Mouse (Mus musculus) C3H10T1/2 (cell line): ENCODE measurements around the gene Mrpl49. TPM values are rescaled to one million over a fixed set of nuclear protein-coding genes. Genes with fewer than 3 reads are reported as not detected.

Experiments
- polyA plus RNA-seq, 2 experiments: library from polyadenylated mRNA; unstranded; fragments of >200 nt; fragmentation: generic; extraction: Trizol; gene quantifications; one replicate each; pipeline ENCODE4 v1.2.1; 2012; ENCODE audit warnings: missing spikeins in 2 of 2

The Mrpl49 gene
- 10 to 100 TPM; 53.0 to 53.6 TPM for polyA plus RNA-seq

DNA sequence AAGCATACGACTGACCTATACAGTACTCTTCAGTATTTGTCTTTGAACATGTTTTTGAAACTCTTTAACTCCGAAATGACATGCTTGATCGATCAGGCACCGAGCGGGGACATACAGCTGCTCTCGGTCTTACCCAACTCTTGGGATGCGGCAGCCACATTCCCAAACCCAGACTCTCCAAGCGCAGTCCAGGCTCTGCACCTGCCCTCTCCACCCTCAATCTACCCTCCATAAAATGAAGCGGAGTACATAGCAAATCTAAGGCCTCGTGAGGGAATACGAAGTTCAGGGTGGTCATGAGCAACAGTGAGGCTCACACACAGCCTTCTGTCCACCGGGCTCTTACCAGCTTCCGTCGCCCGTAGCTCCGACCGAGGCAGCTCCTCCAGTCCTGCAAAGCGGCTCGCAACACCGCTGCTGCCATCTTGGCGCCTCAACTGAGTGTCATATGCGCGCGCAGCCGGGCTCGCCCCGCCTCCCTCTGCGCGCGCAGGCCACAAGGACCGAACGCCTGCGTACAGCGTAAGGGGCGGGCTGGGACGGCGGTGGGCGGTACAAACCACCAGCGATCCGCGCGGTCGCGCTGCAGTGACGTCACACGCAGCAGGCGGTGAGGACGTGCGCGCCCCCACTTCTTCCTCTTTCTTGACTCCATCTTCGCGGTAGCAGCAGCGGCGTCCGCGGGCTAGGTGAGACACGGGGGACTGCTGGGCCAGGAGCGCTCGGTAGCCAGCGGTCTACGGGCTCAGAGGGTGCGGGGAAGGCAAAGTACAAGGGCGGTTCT lies at the start of gene Mrpl49, which contains the start of gene Fau:
Gene Mrpl49 (minus strand): TSS at position 473 of the 784 bp plus-strand sequence.
Gene Fau (plus strand): TSS at position 532 of the 784 bp plus-strand sequence.

DNA sequence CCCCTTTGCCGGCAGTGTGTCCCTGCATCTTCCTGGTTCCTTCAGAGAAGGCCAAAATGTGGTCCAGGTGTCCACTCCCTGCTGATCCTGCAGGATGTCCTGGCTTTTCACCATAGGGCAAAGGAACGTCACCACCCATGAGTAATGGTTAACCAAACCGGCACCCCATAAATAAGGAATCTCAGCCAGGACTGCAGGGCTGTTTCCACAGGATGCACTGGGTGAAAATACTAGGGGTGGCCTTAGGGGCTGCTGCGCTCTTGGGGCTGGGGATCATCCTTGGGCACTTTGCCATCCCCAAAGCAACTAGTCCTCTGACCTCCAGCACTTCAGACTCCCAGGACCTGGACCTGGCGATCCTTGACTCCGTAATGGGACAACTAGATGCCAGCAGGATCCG lies 48.0 kb upstream of the Mrpl49 start, which contains the start of gene Naaladl1:
Gene Naaladl1 (plus strand): TSS at position 197 of the 400 bp plus-strand sequence.

DNA sequence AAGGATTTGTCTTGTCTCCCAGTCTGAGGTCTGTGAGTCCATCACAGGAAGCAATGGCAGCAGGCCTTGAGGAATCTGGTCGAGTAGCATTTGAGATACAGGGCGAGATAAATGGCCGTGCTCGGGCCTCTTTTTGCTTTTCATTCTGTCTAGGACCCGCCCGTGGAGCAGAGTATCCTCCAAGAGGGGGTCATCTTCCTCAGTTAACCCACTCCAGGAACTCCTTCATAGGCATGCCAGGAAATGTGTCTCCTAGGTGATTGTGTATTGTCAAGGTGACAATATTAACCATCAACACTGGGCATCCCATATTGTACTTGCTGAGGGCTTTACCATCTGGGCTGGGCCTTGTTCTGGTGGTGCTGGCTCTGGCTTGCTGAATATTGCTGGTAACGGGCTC lies 36.5 kb upstream of the Mrpl49 start, which contains the start of gene AC131692.1:
Gene AC131692.1 (plus strand): TSS at position 301 of the 400 bp plus-strand sequence.

DNA sequence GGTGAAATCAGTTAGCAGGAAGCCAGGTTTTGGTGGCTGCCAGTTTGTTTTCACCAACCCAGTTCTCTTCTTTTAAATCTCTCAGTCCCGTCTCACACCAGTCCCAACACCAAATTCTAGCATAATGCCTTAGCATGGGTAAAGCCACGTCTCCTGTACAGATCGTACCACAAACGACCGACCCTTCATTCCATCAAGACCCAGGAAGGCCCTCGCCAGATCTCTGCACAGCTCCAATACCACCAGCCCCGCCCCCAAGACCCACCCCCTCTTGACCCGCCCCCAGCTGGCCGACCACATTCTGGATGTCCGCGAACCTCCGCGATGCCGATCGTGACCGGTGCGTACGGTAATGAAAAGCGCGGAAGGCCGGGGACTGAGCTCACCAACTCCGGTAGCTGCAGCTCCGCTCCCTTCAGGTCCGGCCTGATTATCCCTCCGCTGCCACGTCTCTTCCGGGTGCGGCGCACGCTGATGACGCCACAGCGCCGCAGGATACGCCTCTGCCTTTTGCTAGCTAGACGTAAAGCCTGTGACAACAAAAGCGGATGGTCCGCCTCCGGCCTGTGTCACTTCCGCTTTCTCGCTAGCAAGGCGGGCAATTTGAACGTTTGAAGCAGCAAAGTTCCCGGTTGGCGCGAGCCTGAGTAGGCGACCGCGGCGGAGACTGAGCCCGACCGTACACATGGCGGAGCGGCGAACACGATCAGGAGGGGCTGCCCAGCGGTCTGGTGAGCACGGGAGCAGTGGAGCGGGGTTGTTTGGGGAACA lies 27.1 kb upstream of the Mrpl49 start, which contains the start of the genes Zfpl1 and Cdca5:
Gene Zfpl1 (minus strand): TSS at position 479 of the 771 bp plus-strand sequence.
Gene Cdca5 (plus strand): TSS at position 506 of the 771 bp plus-strand sequence.

DNA sequence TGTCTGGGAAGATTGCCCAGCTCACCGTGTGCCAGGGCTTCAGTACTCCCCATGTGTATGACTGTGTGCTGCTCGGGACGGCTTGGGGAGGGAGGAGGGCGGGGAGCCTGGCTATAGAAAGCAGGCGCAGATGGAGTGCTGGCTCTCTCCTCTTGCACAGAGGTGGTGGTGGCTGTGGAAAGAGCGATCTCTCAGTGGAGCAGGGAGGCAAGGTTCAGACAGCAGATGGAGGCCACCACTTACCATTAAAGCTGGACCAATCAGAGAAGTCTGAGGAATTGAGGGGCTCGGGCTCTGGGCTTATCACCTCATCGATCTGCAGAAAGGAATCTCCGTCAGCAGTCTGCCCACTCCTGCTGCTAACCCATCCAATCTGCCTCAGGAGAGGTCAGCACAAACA lies 24.6 kb upstream of the Mrpl49 start, which contains the start of gene Gm28374:
Gene Gm28374 (minus strand): TSS at position 101 of the 400 bp plus-strand sequence.

DNA sequence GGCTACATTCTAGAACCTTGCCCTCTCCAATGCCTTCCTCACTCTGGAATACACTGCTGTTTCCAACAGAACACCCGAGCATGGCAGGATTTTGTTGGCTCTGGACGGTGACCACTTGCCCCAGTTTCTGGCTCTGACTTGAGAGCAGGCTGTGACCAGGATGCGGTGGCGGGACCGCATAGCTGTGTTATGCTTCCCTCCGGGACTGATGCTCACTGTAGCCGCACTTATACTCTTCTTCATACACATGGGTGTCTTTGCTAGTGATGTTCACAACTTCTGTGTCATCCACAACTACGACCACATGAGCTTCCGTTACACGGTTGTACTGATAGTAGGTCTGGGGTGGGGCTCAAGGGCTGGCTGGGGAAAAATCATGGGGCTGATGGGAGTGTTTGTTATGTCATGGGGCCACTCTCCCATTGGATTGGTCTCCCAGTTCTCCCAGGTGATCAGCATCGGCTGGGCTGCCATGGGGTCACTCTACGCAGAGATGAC lies 22.4 kb upstream of the Mrpl49 start, which contains the start of gene Tmem262:
Gene Tmem262 (plus strand): TSS at position 51 of the 498 bp plus-strand sequence.

DNA sequence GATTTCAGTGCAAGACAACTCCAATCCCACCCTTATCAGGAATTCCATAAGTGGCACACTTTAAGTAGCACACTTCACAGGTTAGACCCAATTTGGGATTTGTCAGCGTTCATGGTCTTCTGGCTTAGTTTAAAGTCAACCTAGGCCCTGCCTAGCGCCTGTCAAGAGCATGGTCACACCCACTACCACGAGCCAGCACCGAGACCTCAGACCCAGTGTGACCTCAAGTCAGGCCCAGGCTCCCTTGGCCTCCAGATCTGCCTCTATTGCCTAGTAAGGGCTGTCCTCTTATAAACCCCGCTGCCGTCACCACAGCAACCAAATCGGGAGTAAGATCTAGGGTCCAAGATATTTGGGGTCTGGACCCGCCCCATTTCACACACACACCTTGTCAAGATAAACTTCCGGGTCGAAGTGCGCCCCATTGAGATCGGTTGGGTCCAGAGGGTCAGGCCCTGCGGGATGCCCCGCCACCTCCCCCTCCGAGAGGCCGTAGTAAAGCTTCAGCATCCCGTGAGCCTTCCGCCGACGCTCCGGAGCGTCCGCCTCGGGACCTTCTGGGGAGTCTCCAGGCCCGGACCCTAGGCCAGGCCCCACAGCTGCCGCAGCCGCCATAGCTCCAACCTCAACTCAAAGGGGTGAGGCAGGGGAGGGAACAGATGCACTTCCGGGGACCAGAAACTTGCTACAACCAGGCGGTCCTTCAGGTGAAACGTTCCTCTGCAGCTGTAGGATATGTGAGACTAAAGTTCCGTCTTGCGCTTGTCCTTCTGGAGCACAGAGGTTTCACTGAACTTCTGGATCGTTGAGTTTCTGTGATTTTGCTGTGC lies 19.2 kb upstream of the Mrpl49 start, which contains the start of gene Vps51:
Gene Vps51 (minus strand): TSS at position 668 of the 830 bp plus-strand sequence.

DNA sequence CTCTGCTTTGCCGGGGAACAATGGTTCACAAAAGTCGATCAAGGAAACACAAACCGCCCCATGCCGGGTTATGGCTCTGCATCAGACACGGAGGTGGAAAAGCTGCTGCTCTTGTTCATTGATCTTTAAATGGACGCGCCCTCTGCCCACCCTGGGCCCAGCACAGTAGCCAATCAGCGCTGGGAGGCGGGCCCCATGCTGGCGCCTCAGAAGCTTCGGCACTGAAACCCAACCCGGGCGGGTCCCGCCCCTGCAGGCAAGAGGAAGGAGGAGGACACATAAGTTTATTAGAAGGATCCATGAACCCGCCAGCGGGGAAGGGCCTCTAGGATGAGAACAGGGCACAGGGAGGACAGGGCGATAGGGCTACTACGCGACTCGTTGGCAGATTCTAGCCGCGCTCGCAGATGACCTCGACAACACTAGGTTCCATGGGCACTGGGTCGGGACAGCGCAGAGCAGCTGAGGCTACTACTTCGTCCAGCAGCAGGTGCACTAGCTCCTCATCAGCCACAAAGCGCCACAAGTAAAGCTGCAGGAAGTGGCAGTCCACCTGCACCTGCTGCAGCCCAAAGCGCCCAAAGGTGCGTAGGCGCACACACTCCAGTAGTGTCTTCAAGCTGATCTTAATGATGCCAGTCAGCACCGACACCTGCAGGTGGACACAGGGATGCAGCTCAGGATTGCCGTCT lies 10.3 kb upstream of the Mrpl49 start, which contains the start of gene Tm7sf2:
Gene Tm7sf2 (minus strand): TSS at position 650 of the 692 bp plus-strand sequence.

DNA sequence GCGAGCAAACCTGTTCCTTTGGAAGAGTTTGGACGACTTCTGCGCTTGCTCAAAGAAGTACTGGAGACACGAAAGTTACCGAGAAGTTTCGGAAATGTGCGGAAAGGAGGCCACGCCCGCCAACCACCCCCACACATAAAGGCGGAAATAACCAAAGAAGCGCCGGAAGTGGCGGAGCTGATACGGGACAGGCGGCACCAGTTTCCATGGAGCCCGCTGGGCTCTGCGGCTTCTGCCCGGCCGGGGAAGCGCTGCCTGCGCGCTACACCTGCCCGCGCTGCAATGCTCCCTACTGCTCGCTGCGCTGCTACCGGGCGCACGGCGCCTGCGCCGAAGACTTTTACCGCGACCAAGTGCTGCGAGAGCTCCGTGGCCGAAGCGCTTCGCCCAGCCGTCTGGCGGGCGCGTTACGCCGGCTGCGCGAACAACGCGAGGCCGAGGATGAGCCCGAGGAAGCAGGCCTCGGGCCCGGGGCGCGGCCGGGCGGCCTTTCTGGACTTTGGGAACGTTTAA lies 3.5 kb upstream of the Mrpl49 start, which contains the start of gene Znhit2:
Gene Znhit2 (plus strand): TSS at position 172 of the 513 bp plus-strand sequence.

DNA sequence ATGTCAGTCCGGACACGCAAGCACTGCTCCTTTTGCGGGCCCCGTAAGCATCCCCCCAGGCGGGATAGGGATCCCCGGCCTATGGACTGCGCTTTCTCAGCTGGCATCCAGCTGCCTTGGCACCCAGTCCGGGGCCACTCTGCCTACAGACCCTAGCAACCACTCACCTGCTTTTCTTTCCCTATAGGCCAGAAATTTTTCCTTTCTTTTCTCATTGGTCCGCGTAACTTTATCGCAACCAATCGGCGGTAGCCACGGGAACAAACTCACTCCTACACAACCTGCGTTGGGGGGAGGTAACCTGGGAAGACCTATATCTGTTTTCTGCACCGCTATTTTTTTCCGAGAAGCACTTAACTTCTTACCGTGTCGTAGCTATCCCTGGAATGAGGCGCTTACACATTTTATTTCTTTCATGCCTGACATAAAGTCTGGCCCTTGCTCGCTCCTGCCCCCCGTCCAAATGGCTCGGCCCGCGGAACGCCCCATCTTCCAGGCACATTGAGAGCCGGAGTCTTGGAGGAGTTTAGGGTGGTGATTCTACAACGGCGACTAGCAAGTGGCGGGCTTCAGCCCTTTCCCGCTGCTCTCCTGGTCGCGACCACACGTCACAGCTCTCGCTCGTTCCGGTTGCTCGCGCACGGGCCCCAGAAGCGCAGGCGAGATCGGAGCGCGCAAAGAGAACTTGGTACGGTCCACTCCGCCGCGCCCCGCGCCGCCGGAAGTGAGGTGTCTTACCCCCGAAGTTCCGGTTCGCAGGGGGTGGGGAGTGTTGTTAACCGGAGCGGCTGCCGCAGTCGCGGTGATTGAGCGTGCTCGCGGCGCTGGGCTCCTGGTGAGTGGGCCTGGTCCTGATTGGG lies 11.1 kb downstream of the Mrpl49 start, which contains the start of gene Syvn1:
Gene Syvn1 (plus strand): TSS at position 283 of the 860 bp plus-strand sequence.

DNA sequence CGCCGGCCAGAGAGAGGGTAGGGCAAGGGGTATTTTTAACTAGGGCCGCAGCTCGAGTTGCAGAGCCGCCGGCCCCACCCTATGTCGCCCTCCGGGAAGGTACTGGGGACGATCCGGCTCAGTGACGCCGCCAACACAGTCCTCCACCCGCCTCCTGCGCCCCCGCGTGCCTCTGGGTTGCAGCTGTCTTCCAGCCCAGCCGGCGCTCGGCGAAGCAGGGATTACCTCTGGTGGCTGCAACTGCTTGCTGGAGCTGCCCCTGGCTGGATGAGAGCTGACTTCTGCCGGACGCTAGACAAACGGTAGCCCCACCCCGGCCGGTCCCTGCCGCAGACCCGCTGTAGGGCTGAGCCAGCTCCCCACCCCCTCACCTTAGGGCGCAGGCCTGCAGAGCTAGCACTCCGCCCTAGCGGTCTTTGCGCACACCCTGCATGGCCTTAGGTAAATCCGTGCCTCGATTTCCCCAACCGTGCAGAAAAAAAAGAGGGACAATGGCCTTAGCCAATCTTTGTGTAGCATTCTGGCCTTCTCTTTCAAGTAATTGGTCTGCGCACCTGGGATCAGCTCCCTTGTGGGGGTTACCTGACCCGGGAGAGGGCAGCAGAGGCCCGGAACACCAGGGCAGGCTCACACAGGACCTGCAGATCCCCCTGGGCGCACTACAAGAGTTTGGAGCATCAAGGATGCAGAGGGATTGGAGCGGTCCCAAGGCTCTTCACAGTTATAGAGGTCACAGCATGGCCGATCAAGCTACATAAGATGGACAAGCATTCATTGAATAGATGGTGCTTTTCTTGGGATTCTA lies 41.9 kb downstream of the Mrpl49 start, which contains the start of gene Capn1:
Gene Capn1 (minus strand): TSS at position 387 of the 805 bp plus-strand sequence.

Other genes starting within 250 kb of the Mrpl49 start
- 10 to 100 TPM; 22.0 to 31.9 TPM for gene Frmd8, start 182.5 kb downstream of the Mrpl49 start, polyA plus RNA-seq
- gene Slc25a45, start 180.0 kb downstream of the Mrpl49 start, polyA plus RNA-seq = 10 to 100 TPM in 1 of 2 experiments, 1 to 10 TPM in 1; 4.8 to 25.6 TPM
- gene Tigd3, start 163.6 kb downstream of the Mrpl49 start, polyA plus RNA-seq = 1 to 10 TPM in 1 of 2 experiments, under 1 TPM in 1; 0.46 to 1.5 TPM
- gene Dpf2, start 144.8 kb downstream of the Mrpl49 start, polyA plus RNA-seq = 10 to 100 TPM; 36.2 to 93.5 TPM
- gene Cdc42ep2, start 133.0 kb downstream of the Mrpl49 start, polyA plus RNA-seq = 10 to 100 TPM; 28.5 to 39.7 TPM
- 10 to 100 TPM; 33.2 to 41.9 TPM for gene Pola2, start 93.6 kb downstream of the Mrpl49 start, polyA plus RNA-seq
- gene Slc22a20, start 71.6 kb downstream of the Mrpl49 start, polyA plus RNA-seq = under 1 TPM in 1 of 2 experiments, not detected in 1; 0.05 TPM
- gene Capn1, start 41.9 kb downstream of the Mrpl49 start, polyA plus RNA-seq = 100 to 1,000 TPM in 1 of 2 experiments, 10 to 100 TPM in 1; 54.3 to 106 TPM
- 10 to 100 TPM in 1 of 2 experiments, 1 to 10 TPM in 1; 8.1 to 37.0 TPM for gene Syvn1, start 11.2 kb downstream of the Mrpl49 start, polyA plus RNA-seq
- gene Fau, start 59 bp upstream of the Mrpl49 start, polyA plus RNA-seq = 1,000 to 10,000 TPM; 3,123 to 6,609 TPM
- 10 to 100 TPM; 47.8 to 81.5 TPM for gene Znhit2, start 3.4 kb upstream of the Mrpl49 start, polyA plus RNA-seq
- 10 to 100 TPM; 13.4 to 34.1 TPM for gene Tm7sf2, start 10.6 kb upstream of the Mrpl49 start, polyA plus RNA-seq
- 10 to 100 TPM; 86.8 to 98.3 TPM for gene Vps51, start 19.4 kb upstream of the Mrpl49 start, polyA plus RNA-seq
- not detected for gene Tmem262, start 22.2 kb upstream of the Mrpl49 start, polyA plus RNA-seq
- gene Gm28374, start 24.5 kb upstream of the Mrpl49 start, polyA plus RNA-seq = 1 to 10 TPM in 1 of 2 experiments, under 1 TPM in 1; 0.12 to 1.5 TPM
- gene Zfpl1, start 27.2 kb upstream of the Mrpl49 start, polyA plus RNA-seq = 100 to 1,000 TPM in 1 of 2 experiments, 10 to 100 TPM in 1; 97.2 to 129 TPM
- gene Cdca5, start 27.2 kb upstream of the Mrpl49 start, polyA plus RNA-seq = 10 to 100 TPM; 22.1 to 36.7 TPM
- gene AC131692.1, start 36.6 kb upstream of the Mrpl49 start, polyA plus RNA-seq = under 1 TPM; 0.25 to 0.46 TPM
- under 1 TPM; 0.07 to 0.28 TPM for gene Naaladl1, start 48.0 kb upstream of the Mrpl49 start, polyA plus RNA-seq
- 10 to 100 TPM; 28.4 to 46.8 TPM for gene Sac3d1, start 60.9 kb upstream of the Mrpl49 start, polyA plus RNA-seq
- gene Snx15, start 70.5 kb upstream of the Mrpl49 start, polyA plus RNA-seq = 10 to 100 TPM; 17.1 to 34.0 TPM
- gene Batf2, start 83.2 kb upstream of the Mrpl49 start, polyA plus RNA-seq = under 1 TPM in 1 of 2 experiments, not detected in 1; 0.14 TPM
- gene Arl2, start 83.8 kb upstream of the Mrpl49 start, polyA plus RNA-seq = 100 to 1,000 TPM; 112 to 164 TPM
- not detected for gene Majin, start 126.6 kb upstream of the Mrpl49 start, polyA plus RNA-seq
- gene Gpha2, start 168.6 kb upstream of the Mrpl49 start, polyA plus RNA-seq = 1 to 10 TPM in 1 of 2 experiments, under 1 TPM in 1; 0.33 to 3.6 TPM
- 10 to 100 TPM; 11.0 to 23.1 TPM for gene Ppp2r5b, start 178.1 kb upstream of the Mrpl49 start, polyA plus RNA-seq
- gene Atg2a, start 183.9 kb upstream of the Mrpl49 start, polyA plus RNA-seq = 10 to 100 TPM; 10.8 to 22.6 TPM
- 100 to 1,000 TPM; 138 to 139 TPM for gene Ehd1, start 218.9 kb upstream of the Mrpl49 start, polyA plus RNA-seq
- under 1 TPM; 0.04 to 0.26 TPM for gene Cdc42bpg, start 248.7 kb upstream of the Mrpl49 start, polyA plus RNA-seq